ENCODE assay signal across 12 mouse cellular contexts in genomic region chr10:100865501-100866181, GRCm38 (mm10).
DNase-seq lines count a peak whose midpoint lies in the region; ATAC-seq and TF ChIP-seq lines count a peak whose summit lies in the region.
"Had no signal": no experiment of that assay in that cellular context is flagged by ENCODE, and none has a peak within 500 bp of the region (broad histone marks: within the 10 kb centered on the region; RNA-seq: fewer than 3 reads in every experiment).

No protein-coding gene starts in this region.

- H3K27me3 ChIP-seq in lung, embryonic 14.5 days (ENCODE audit: insufficient read depth, low read length) = no peaks in the 10 kb centered on the region
- no peaks in the 10 kb centered on the region for H3K27me3 ChIP-seq in hindbrain, embryonic 13.5 days
- H3K27me3 ChIP-seq in midbrain, embryonic 13.5 days = no peaks in the 10 kb centered on the region
- H3K27me3 ChIP-seq: embryonic facial prominence, embryonic 15.5 days had no signal

- no peak overlapping the region for H3K4me2 ChIP-seq in lung, embryonic 14.5 days
- peak overlapping the region; percentile 6; the same call in 1 of the 2 replicates for H3K4me2 ChIP-seq in hindbrain, embryonic 13.5 days
- no peak overlapping the region for H3K4me2 ChIP-seq in midbrain, embryonic 13.5 days (replicated peaks)
- H3K4me2 ChIP-seq: embryonic facial prominence, embryonic 15.5 days; heart, embryonic 11.5 days had no signal

- 41% methylated on average over 6 of the region's 6 CpGs for WGBS in lung, embryonic 14.5 days
- 12% methylated on average over 6 of the region's 6 CpGs for WGBS in hindbrain, embryonic 13.5 days
- WGBS in midbrain, embryonic 13.5 days = 4% methylated on average over 6 of the region's 6 CpGs

- no peaks in the 10 kb centered on the region for H3K4me1 ChIP-seq in lung, embryonic 14.5 days (ENCODE audit: insufficient read depth)
- no peaks in the 10 kb centered on the region for H3K4me1 ChIP-seq in hindbrain, embryonic 13.5 days (replicated peaks)
- peaks cover 14% of the 10 kb centered on the region for H3K4me1 ChIP-seq in midbrain, embryonic 13.5 days (replicated peaks)
- H3K4me1 ChIP-seq: embryonic facial prominence, embryonic 15.5 days had no signal

- H3K36me3 ChIP-seq in lung, embryonic 14.5 days (ENCODE audit: insufficient read depth) = no peaks in the 10 kb centered on the region
- H3K36me3 ChIP-seq in hindbrain, embryonic 13.5 days = no peaks in the 10 kb centered on the region
- no peaks in the 10 kb centered on the region for H3K36me3 ChIP-seq in midbrain, embryonic 13.5 days
- H3K36me3 ChIP-seq: embryonic facial prominence, embryonic 15.5 days had no signal

- no peak for ATAC-seq in lung, embryonic 14.5 days (ENCODE audit: insufficient read depth)
- peak; percentile 91 for ATAC-seq in hindbrain, embryonic 13.5 days (ENCODE audit: low FRiP score)
- ATAC-seq in midbrain, embryonic 13.5 days = peak; percentile 96
- ATAC-seq: CD4-positive, CD25-positive, alpha-beta regulatory T cell, adult 4 months; lung, postnatal 0 days had no signal

- H3K27ac ChIP-seq in lung, embryonic 14.5 days (ENCODE audit: low read depth) = no peak overlapping the region
- no peak overlapping the region; the same call in 1 of the 2 replicates for H3K27ac ChIP-seq in hindbrain, embryonic 13.5 days
- H3K27ac ChIP-seq in midbrain, embryonic 13.5 days = no peak overlapping the region
- H3K27ac ChIP-seq: embryonic facial prominence, embryonic 15.5 days had no signal

- DNase-seq in lung, embryonic 14.5 days = peak; percentile 5
- DNase-seq in lung, adult 18-20 months = no peak
- no peak for DNase-seq in liver
- DNase-seq in urinary bladder, postnatal 10 days (ENCODE audit: low spot score) = no peak
- DNase-seq in kidney, postnatal 14 days = no peak
- no peak for DNase-seq in urinary bladder, postnatal 4 days (ENCODE audit: low spot score in 2 of 2)

- no peak for TF ChIP-seq CTCF in lung, embryonic 14.5 days (IDR thresholded peaks at IDR 0.05; ENCODE audit: low read depth)

- H3K4me3 ChIP-seq in lung, embryonic 14.5 days (ENCODE audit: low read depth, low read length) = no peak overlapping the region
- H3K4me3 ChIP-seq in hindbrain, embryonic 13.5 days = no peak overlapping the region
- no peak overlapping the region for H3K4me3 ChIP-seq in midbrain, embryonic 13.5 days (replicated peaks)
- H3K4me3 ChIP-seq: embryonic facial prominence, embryonic 15.5 days had no signal

- H3K9ac ChIP-seq in lung, embryonic 14.5 days = no peak overlapping the region
- no peak overlapping the region for H3K9ac ChIP-seq in hindbrain, embryonic 13.5 days
- no peak overlapping the region for H3K9ac ChIP-seq in midbrain, embryonic 13.5 days (replicated peaks)
- H3K9ac ChIP-seq: embryonic facial prominence, embryonic 15.5 days had no signal

- no peaks in the 10 kb centered on the region for H3K9me3 ChIP-seq in lung, embryonic 14.5 days (ENCODE audit: low read depth, low read length)
- no peaks in the 10 kb centered on the region for H3K9me3 ChIP-seq in hindbrain, embryonic 13.5 days
- no peaks in the 10 kb centered on the region for H3K9me3 ChIP-seq in midbrain, embryonic 13.5 days
- H3K9me3 ChIP-seq: embryonic facial prominence, embryonic 15.5 days had no signal
